Mouse (Mus musculus): Measurements from ENCODE around the gene Plin5. TPM values are rescaled to one million over a fixed set of nuclear protein-coding genes. Genes with fewer than 3 reads are reported as not detected.

Gene Plin5
- polyA plus RNA-seq, 1 experiment from 2014 or later, result 0.10 TPM

DNA sequence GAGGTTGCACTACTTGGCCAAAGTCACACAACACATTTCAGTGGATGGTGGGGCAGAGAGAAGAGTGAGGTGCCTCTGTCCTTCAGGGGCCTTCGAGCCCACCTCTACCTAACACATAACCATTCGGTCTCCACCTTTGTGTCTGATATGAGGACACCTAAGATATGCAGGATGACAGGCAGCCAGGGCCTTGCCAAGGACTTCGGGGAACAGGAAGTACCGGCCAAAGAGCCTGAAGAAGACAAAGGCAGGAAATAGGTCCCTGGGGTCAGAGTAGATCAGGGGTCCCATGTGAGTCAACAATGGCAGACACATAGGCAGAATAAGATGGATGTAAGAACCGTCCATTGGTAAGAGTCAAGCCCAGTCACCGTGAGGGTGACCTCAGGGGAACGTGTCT lies 19.2 kb upstream of the Plin5 start:
- H3K27ac ChIP-seq (ENCODE audit: low read depth, low read length), result no peak overlapping the region
- ATAC-seq, result no peak
- no peaks in the 10 kb centered on the region for H3K9me3 ChIP-seq (ENCODE audit: control insufficient read depth)
- no peak overlapping the region for H3K4me2 ChIP-seq (replicated peaks; ENCODE audit: low read depth)
- WGBS, result 78% methylated on average over 7 of the region's 7 CpGs
- no peak overlapping the region for H3K4me3 ChIP-seq (ENCODE audit: low read depth, low read length)
- peaks cover 10% of the 10 kb centered on the region; the same call in 1 of the 2 replicates for H3K4me1 ChIP-seq (replicated peaks; ENCODE audit: control insufficient read depth, insufficient read depth, low read length)
- H3K27me3 ChIP-seq (replicated peaks; ENCODE audit: control insufficient read depth, insufficient read depth, low read length), result peaks cover 36% of the 10 kb centered on the region
- H3K36me3 ChIP-seq (ENCODE audit: control insufficient read depth, insufficient read depth), result no peaks in the 10 kb centered on the region
- H3K9ac ChIP-seq (ENCODE audit: low read depth, low read length), result no peak overlapping the region
- TF ChIP-seq CTCF (IDR thresholded peaks at IDR 0.05; ENCODE audit: low read depth), result no peak

DNA sequence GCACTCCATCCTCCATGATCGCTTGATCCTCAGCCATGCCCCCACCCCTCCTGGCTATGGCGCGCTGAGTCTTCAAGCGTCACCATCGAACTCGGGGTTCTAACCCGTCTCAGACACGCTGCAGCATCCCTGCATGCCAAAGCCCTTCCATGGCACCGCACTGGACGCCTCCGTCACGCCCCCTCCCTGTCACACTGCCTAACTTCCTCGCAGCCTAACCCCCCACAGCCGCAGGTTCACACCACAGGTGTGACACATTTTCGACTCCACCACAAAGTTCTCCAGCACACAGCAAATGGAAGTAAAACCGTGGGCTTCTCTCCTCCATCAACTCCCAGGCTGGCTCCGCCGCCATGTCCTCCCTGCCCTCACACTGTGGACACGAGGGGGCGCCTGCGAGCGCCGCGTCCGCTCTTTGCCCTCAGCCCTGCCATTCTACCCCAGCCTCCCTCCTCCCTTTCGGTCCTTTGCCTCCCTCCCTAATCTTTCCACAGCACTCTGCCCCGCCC lies 17.1 kb upstream of the Plin5 start:
- H3K4me2 ChIP-seq (replicated peaks; ENCODE audit: low read depth), result peak overlapping the region; percentile 90
- H3K4me1 ChIP-seq (replicated peaks; ENCODE audit: control insufficient read depth, insufficient read depth, low read length), result peaks cover 10% of the 10 kb centered on the region; the same call in 1 of the 2 replicates
- H3K9ac ChIP-seq (ENCODE audit: low read depth, low read length), result 0 out of 2 replicates have a peak overlapping the region, but pooled peaks have one; percentile 32
- peak; percentile 32 for ATAC-seq
- TF ChIP-seq CTCF (IDR thresholded peaks at IDR 0.05; ENCODE audit: low read depth), result peak; percentile 92
- peaks cover 15% of the 10 kb centered on the region; the same call in 1 of the 2 replicates for H3K27me3 ChIP-seq (replicated peaks; ENCODE audit: control insufficient read depth, insufficient read depth, low read length)
- no peaks in the 10 kb centered on the region for H3K9me3 ChIP-seq (ENCODE audit: control insufficient read depth)
- WGBS, result 3% methylated on average over 26 of the region's 27 CpGs
- H3K4me3 ChIP-seq (ENCODE audit: low read depth, low read length), result peak overlapping the region; percentile 37
- peak overlapping the region; percentile 88 for H3K27ac ChIP-seq (ENCODE audit: low read depth, low read length)
- H3K36me3 ChIP-seq (ENCODE audit: control insufficient read depth, insufficient read depth), result peaks cover 12% of the 10 kb centered on the region

DNA sequence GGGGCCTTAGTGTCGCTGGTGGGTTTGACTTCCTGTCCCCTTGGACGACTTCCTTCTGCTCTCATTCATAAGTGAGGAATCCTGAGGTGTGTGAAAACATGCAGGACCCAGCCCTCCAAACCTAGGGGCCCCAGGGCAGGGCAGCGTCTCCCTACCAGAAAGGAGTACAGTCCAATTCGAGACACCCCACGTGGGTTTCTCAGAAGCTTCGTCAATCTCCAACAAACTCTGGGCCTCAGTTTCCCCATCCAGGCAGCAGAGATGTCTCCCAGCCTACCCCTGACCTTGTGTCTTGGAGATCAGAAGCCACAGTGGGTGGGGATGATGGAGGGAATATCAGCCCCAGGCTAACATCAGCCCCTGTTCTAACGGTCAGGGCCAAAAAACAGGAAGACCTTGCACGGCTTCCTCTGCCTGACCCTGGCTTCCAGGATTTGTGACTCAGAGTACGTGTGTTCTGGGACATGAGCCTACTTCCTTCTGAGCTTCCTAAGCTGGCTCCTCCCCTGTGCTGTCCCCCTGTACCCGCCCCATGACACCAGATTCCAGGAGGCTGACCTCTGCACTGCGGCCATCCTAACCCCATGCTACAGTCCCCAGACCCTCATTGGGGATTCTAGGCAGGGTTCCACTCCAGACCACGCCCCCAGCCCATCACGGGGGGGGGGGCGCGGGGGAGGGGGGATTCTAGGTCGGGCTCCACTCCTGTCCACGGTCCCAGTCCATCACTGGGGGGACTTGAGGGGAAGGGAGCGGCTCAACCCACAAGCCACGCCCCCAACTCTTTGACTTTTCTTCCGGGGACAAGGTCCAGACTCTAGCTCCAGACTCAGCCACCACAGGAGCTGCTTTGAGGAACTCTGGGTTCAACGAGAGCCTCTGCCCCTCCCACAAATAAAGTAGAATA lies 16.3 kb upstream of the Plin5 start:
- H3K9ac ChIP-seq (ENCODE audit: low read depth, low read length), result no peak overlapping the region
- 14% methylated on average over 18 of the region's 21 CpGs for WGBS
- peak; percentile 91 for ATAC-seq

DNA sequence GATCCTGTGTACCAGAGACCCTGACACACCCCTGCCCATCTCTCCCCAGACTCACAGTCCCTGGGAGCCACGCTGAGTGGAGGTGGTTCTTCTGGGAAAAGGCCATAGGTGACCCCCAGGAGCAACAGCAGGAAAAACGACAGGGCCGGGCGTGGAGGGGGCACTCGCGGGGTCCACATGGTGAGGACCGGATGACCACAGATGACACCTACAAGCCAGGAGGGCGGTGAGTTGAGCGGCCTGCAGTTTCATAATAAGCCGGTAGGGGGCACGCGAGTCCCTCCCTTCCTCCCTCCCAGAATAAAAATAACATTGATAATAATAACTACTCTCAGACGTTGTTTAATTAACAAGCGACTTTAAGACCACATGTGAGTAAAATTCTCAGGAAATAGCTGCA lies 15.3 kb upstream of the Plin5 start:
- Histone ChIP-seq H3K4me2 (replicated peaks; ENCODE audit: low read depth) (peak overlapping the region; percentile 41), H3K9ac (ENCODE audit: low read depth, low read length) (no peak overlapping the region), H3K27me3 (replicated peaks; ENCODE audit: control insufficient read depth, insufficient read depth, low read length) (no peaks in the 10 kb centered on the region), H3K27ac (ENCODE audit: low read depth, low read length) (no peak overlapping the region), H3K9me3 (ENCODE audit: control insufficient read depth) (no peaks in the 10 kb centered on the region), H3K36me3 (ENCODE audit: control insufficient read depth, insufficient read depth) (peaks cover 12% of the 10 kb centered on the region), H3K4me3 (ENCODE audit: low read depth, low read length) (no peak overlapping the region), H3K4me1 (replicated peaks; ENCODE audit: control insufficient read depth, insufficient read depth, low read length) (peaks cover 10% of the 10 kb centered on the region; the same call in 1 of the 2 replicates)
- no peak for ATAC-seq
- WGBS, result 3% methylated on average over 14 of the region's 14 CpGs
- TF ChIP-seq CTCF (IDR thresholded peaks at IDR 0.05; ENCODE audit: low read depth), result peak; percentile 86

More for the DNA sequence above, 16.3 kb upstream of the Plin5 start:
- Histone ChIP-seq H3K9me3 (ENCODE audit: control insufficient read depth) (no peaks in the 10 kb centered on the region), H3K27ac (ENCODE audit: low read depth, low read length) (peak overlapping the region; percentile 88), H3K4me2 (replicated peaks; ENCODE audit: low read depth) (peak overlapping the region; percentile 90), H3K4me3 (ENCODE audit: low read depth, low read length) (peak overlapping the region; percentile 37), H3K27me3 (replicated peaks; ENCODE audit: control insufficient read depth, insufficient read depth, low read length) (peaks cover 7% of the 10 kb centered on the region; the same call in 1 of the 2 replicates), H3K4me1 (replicated peaks; ENCODE audit: control insufficient read depth, insufficient read depth, low read length) (peaks cover 10% of the 10 kb centered on the region; the same call in 1 of the 2 replicates), H3K36me3 (ENCODE audit: control insufficient read depth, insufficient read depth) (peaks cover 12% of the 10 kb centered on the region)
- TF ChIP-seq CTCF (IDR thresholded peaks at IDR 0.05; ENCODE audit: low read depth), result no peak

DNA sequence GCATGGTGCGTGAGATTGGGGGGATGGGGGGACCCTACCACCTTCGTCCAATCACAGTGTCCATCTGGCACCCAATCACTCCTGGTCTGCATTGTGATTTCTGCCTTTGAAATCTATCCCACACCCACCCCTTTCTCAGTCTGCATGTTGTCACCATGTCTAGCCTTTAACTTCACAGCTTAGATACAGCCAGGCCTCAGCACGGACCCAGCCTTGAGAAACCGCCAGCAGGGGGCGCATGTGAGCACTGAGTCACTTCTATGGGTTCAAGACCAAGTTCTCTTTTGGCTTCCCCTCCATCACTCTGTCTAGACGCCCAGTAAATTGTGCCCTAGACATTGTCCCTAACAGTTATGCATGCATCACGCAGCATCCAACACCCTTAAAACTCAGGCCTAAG lies 14.4 kb upstream of the Plin5 start:
- Histone ChIP-seq H3K27ac (ENCODE audit: low read depth, low read length) (no peak overlapping the region), H3K36me3 (ENCODE audit: control insufficient read depth, insufficient read depth) (peaks cover 12% of the 10 kb centered on the region), H3K4me3 (ENCODE audit: low read depth, low read length) (no peak overlapping the region), H3K27me3 (replicated peaks; ENCODE audit: control insufficient read depth, insufficient read depth, low read length) (no peaks in the 10 kb centered on the region), H3K9ac (ENCODE audit: low read depth, low read length) (no peak overlapping the region), H3K4me2 (replicated peaks; ENCODE audit: low read depth) (no peak overlapping the region), H3K4me1 (replicated peaks; ENCODE audit: control insufficient read depth, insufficient read depth, low read length) (peaks cover 10% of the 10 kb centered on the region; the same call in 1 of the 2 replicates), H3K9me3 (ENCODE audit: control insufficient read depth) (no peaks in the 10 kb centered on the region)
- WGBS, result 43% methylated on average over 7 of the region's 7 CpGs
- ATAC-seq, result no peak
- peak; percentile 82 for TF ChIP-seq CTCF (IDR thresholded peaks at IDR 0.05; ENCODE audit: low read depth)

DNA sequence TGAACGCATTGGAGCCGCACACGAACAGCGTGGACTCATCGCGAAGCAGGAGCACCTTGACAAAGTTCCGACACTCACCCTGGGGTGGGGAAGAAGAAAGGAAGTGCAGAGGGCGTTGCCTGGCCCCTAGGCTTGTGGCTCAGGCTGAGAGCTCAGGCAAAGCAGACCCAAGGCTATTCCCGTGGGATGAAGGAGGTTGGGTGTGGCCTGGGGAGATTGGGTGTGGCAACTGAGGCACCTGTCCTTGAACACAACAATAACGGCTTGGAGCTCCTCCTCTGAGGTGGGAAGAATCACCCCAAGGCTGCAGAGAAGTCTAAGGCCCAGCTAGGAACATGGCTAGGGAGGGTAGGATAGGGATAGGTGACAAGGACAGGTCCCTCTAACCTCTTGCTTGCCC lies 13.7 kb upstream of the Plin5 start:
- no peak overlapping the region for H3K4me2 ChIP-seq (replicated peaks; ENCODE audit: low read depth)

More for the DNA sequence above, 13.7 kb upstream of the Plin5 start:
- Histone ChIP-seq H3K4me1 (replicated peaks; ENCODE audit: control insufficient read depth, insufficient read depth, low read length) (peaks cover 10% of the 10 kb centered on the region; the same call in 1 of the 2 replicates), H3K9ac (ENCODE audit: low read depth, low read length) (no peak overlapping the region), H3K27ac (ENCODE audit: low read depth, low read length) (no peak overlapping the region), H3K4me3 (ENCODE audit: low read depth, low read length) (no peak overlapping the region), H3K27me3 (replicated peaks; ENCODE audit: control insufficient read depth, insufficient read depth, low read length) (no peaks in the 10 kb centered on the region), H3K9me3 (ENCODE audit: control insufficient read depth) (no peaks in the 10 kb centered on the region), H3K36me3 (ENCODE audit: control insufficient read depth, insufficient read depth) (peaks cover 12% of the 10 kb centered on the region)
- no peak for ATAC-seq
- WGBS, result 84% methylated on average over 10 of the region's 10 CpGs
- no peak for TF ChIP-seq CTCF (IDR thresholded peaks at IDR 0.05; ENCODE audit: low read depth)

Measured in intestine, postnatal 0 days (tissue).